Mouse (Mus musculus): Measurements from ENCODE around the gene Pgam2. TPM values are rescaled to one million over a fixed set of nuclear protein-coding genes. Genes with fewer than 3 reads are reported as not detected.

Gene Pgam2
- polyA plus RNA-seq (2015; fragmentation: Nextera tagmentation; extraction: Ambion mirVana): 22.7 and 37.9 TPM in 2 replicates

GRCm38 (mm10) chr11:5803551-5803981, at the start of gene Pgam2:
TSS of gene Pgam2 (minus strand) at chr11:5803733.
- 47% methylated on average over 8 of the region's 8 CpGs for WGBS
- H3K4me1 ChIP-seq: peaks cover 18% of the 10 kb centered on the region; the same call in 1 of the 2 replicates
- H3K36me3 ChIP-seq: peaks cover 31% of the 10 kb centered on the region
- no peak for ATAC-seq (replicated peaks; ENCODE audit: low FRiP score)
- no peak within 1 kb of the TSS for H3K4me3 ChIP-seq (replicated peaks)
- H3K27me3 ChIP-seq: no peaks in the 10 kb centered on the region
- H3K4me2 ChIP-seq: no peak within 1 kb of the TSS
- H3K9me3 ChIP-seq (replicated peaks): no peaks in the 10 kb centered on the region; the same call in 1 of the 2 replicates
- peak within 1 kb of the TSS; percentile 45; the same call in 1 of the 2 replicates for H3K27ac ChIP-seq
- no peak within 1 kb of the TSS for H3K9ac ChIP-seq

- H3K9me3 ChIP-seq (replicated peaks): no peaks in the 10 kb centered on the region
- ATAC-seq (replicated peaks; ENCODE audit: low FRiP score): peak; percentile 62
- WGBS: 19% methylated on average over 1 of the region's 1 CpGs
Observed at GRCm38 (mm10) chr11:5852314-5852713, 48.8 kb upstream of the Pgam2 start.

GRCm38 (mm10) chr11:5851021-5851736, 47.6 kb upstream of the Pgam2 start:
- H3K27ac ChIP-seq: peak overlapping the region; percentile 60; the same call in 1 of the 2 replicates
- H3K9ac ChIP-seq: no peak overlapping the region
- no peaks in the 10 kb centered on the region for H3K36me3 ChIP-seq
- no peaks in the 10 kb centered on the region for H3K27me3 ChIP-seq
- no peak overlapping the region for H3K4me2 ChIP-seq
- 49% methylated on average over 4 of the region's 4 CpGs for WGBS
- no peak for ATAC-seq (replicated peaks; ENCODE audit: low FRiP score)
- H3K9me3 ChIP-seq (replicated peaks): no peaks in the 10 kb centered on the region
- H3K4me3 ChIP-seq (replicated peaks): no peak overlapping the region
- H3K4me1 ChIP-seq: peaks cover 36% of the 10 kb centered on the region

More at GRCm38 (mm10) chr11:5852314-5852713, 48.8 kb upstream of the Pgam2 start:
- H3K36me3 ChIP-seq: no peaks in the 10 kb centered on the region
- no peaks in the 10 kb centered on the region for H3K27me3 ChIP-seq
- peaks cover 36% of the 10 kb centered on the region for H3K4me1 ChIP-seq
- H3K4me3 ChIP-seq (replicated peaks): no peak overlapping the region
- no peak overlapping the region for H3K4me2 ChIP-seq
- peak overlapping the region; percentile 60 for H3K27ac ChIP-seq
- no peak overlapping the region for H3K9ac ChIP-seq

GRCm38 (mm10) chr11:5850452-5850851, 46.9 kb upstream of the Pgam2 start:
- ATAC-seq (replicated peaks; ENCODE audit: low FRiP score): no peak
- H3K9me3 ChIP-seq (replicated peaks): no peaks in the 10 kb centered on the region
- no peak overlapping the region for H3K27ac ChIP-seq
- H3K4me2 ChIP-seq: no peak overlapping the region
- WGBS: 59% methylated on average over 5 of the region's 5 CpGs
- H3K9ac ChIP-seq: no peak overlapping the region
- peaks cover 30% of the 10 kb centered on the region for H3K4me1 ChIP-seq
- no peaks in the 10 kb centered on the region for H3K27me3 ChIP-seq
- no peaks in the 10 kb centered on the region for H3K36me3 ChIP-seq
- no peak overlapping the region for H3K4me3 ChIP-seq (replicated peaks)

- no peaks in the 10 kb centered on the region for H3K27me3 ChIP-seq
- H3K4me2 ChIP-seq: no peak overlapping the region
- WGBS: 76% methylated on average over 2 of the region's 2 CpGs
- no peaks in the 10 kb centered on the region for H3K9me3 ChIP-seq (replicated peaks)
- no peak overlapping the region for H3K4me3 ChIP-seq (replicated peaks)
- peaks cover 30% of the 10 kb centered on the region for H3K4me1 ChIP-seq
- H3K36me3 ChIP-seq: no peaks in the 10 kb centered on the region
- no peak for ATAC-seq (replicated peaks; ENCODE audit: low FRiP score)
- H3K9ac ChIP-seq: no peak overlapping the region
- H3K27ac ChIP-seq: no peak overlapping the region
Observed at GRCm38 (mm10) chr11:5849316-5849715, 45.8 kb upstream of the Pgam2 start.

- no peak overlapping the region for H3K27ac ChIP-seq
- H3K9me3 ChIP-seq (replicated peaks): no peaks in the 10 kb centered on the region
- WGBS: 67% methylated on average over 6 of the region's 6 CpGs
- H3K4me2 ChIP-seq: no peak overlapping the region
- H3K4me1 ChIP-seq: peaks cover 30% of the 10 kb centered on the region
- H3K27me3 ChIP-seq: no peaks in the 10 kb centered on the region
- no peaks in the 10 kb centered on the region for H3K36me3 ChIP-seq
- H3K9ac ChIP-seq: no peak overlapping the region
- H3K4me3 ChIP-seq (replicated peaks): no peak overlapping the region
- no peak for ATAC-seq (replicated peaks; ENCODE audit: low FRiP score)
Observed at GRCm38 (mm10) chr11:5848741-5849140, 45.2 kb upstream of the Pgam2 start.

- Histone ChIP-seq H3K4me2 (no peak overlapping the region), H3K27ac (peak overlapping the region; percentile 49; the same call in 1 of the 2 replicates), H3K4me1 (peaks cover 21% of the 10 kb centered on the region), H3K4me3 (replicated peaks) (no peak overlapping the region), H3K36me3 (no peaks in the 10 kb centered on the region), H3K9ac (no peak overlapping the region), H3K27me3 (no peaks in the 10 kb centered on the region), H3K9me3 (replicated peaks) (0 out of 2 replicates have a peak, but pooled peaks cover 4% of the 10 kb centered on the region)
- no peak for ATAC-seq (replicated peaks; ENCODE audit: low FRiP score)
- WGBS: 53% methylated on average over 7 of the region's 7 CpGs
Observed at GRCm38 (mm10) chr11:5846639-5847345, 43.3 kb upstream of the Pgam2 start.

- ATAC-seq (replicated peaks; ENCODE audit: low FRiP score): no peak
- H3K9ac ChIP-seq: no peak overlapping the region
- no peaks in the 10 kb centered on the region for H3K36me3 ChIP-seq
- no peak overlapping the region for H3K27ac ChIP-seq
- WGBS: 85% methylated on average over 3 of the region's 3 CpGs
- no peak overlapping the region for H3K4me2 ChIP-seq
- H3K27me3 ChIP-seq: no peaks in the 10 kb centered on the region
- no peak overlapping the region for H3K4me3 ChIP-seq (replicated peaks)
- H3K4me1 ChIP-seq: no peaks in the 10 kb centered on the region; the same call in 1 of the 2 replicates
- 0 out of 2 replicates have a peak, but pooled peaks cover 4% of the 10 kb centered on the region for H3K9me3 ChIP-seq (replicated peaks)
Observed at GRCm38 (mm10) chr11:5843131-5843530, 39.6 kb upstream of the Pgam2 start.

GRCm38 (mm10) chr11:5841751-5842150, 38.2 kb upstream of the Pgam2 start:
- Histone ChIP-seq H3K9me3 (replicated peaks) (0 out of 2 replicates have a peak, but pooled peaks cover 4% of the 10 kb centered on the region), H3K4me2 (no peak overlapping the region), H3K4me1 (peaks cover 7% of the 10 kb centered on the region), H3K27me3 (no peaks in the 10 kb centered on the region), H3K36me3 (no peaks in the 10 kb centered on the region), H3K27ac (no peak overlapping the region), H3K9ac (no peak overlapping the region), H3K4me3 (replicated peaks) (no peak overlapping the region)
- no peak for ATAC-seq (replicated peaks; ENCODE audit: low FRiP score)
- 94% methylated on average over 2 of the region's 2 CpGs for WGBS

GRCm38 (mm10) chr11:5840346-5840745, 36.8 kb upstream of the Pgam2 start:
- H3K27ac ChIP-seq: no peak overlapping the region

GRCm38 (mm10) chr11:5837251-5838246, 34.0 kb upstream of the Pgam2 start, which contains the start of gene Polm:
TSS of gene Polm (minus strand) at chr11:5838016.
- Histone ChIP-seq H3K9me3 (replicated peaks) (no peaks in the 10 kb centered on the region), H3K4me1 (peaks cover 13% of the 10 kb centered on the region), H3K9ac (peak within 1 kb of the TSS; percentile 88), H3K36me3 (peaks cover 24% of the 10 kb centered on the region), H3K4me2 (peak within 1 kb of the TSS; percentile 91), H3K27me3 (no peaks in the 10 kb centered on the region), H3K27ac (peak within 1 kb of the TSS; percentile 93), H3K4me3 (replicated peaks) (peak within 1 kb of the TSS; percentile 76)
- ATAC-seq (replicated peaks; ENCODE audit: low FRiP score): peak; percentile 96
- WGBS: under 1% methylated on average over 63 of the region's 63 CpGs

More at GRCm38 (mm10) chr11:5840346-5840745, 36.8 kb upstream of the Pgam2 start:
- WGBS: 85% methylated on average over 7 of the region's 7 CpGs
- no peak for ATAC-seq (replicated peaks; ENCODE audit: low FRiP score)
- Histone ChIP-seq H3K4me3 (replicated peaks) (no peak overlapping the region), H3K9ac (no peak overlapping the region), H3K27me3 (no peaks in the 10 kb centered on the region), H3K4me1 (peaks cover 13% of the 10 kb centered on the region), H3K36me3 (no peaks in the 10 kb centered on the region), H3K4me2 (no peak overlapping the region), H3K9me3 (replicated peaks) (0 out of 2 replicates have a peak, but pooled peaks cover 4% of the 10 kb centered on the region)
